Mouse (Mus musculus) ES-E14 (cell line): ENCODE measurements at regions not wholly inside any gene's neighbourhood (a gene's known extent, or its start where the extent isn't known, plus 50 kb on each side); places are given as distances from the start of the nearest gene placed in this dataset.

Experiments used
- CHD2 ChIP-seq: IDR thresholded peaks from 2 replicates; pipeline ENCODE4 v1.6.1; 2014; ENCODE audit warnings: mild to moderate bottlenecking, low read depth, low read length, inconsistent platforms
- HCFC1 ChIP-seq: IDR thresholded peaks from 2 replicates; pipeline ENCODE4 v1.6.1; 2012; ENCODE audit warnings: low read length, inconsistent platforms, borderline replicate concordance; ENCODE audit not compliant: insufficient read depth
- MAFK ChIP-seq: IDR thresholded peaks from 2 replicates; pipeline ENCODE4 v1.6.1; 2014; ENCODE audit warnings: mild to moderate bottlenecking, low read depth, low read length, inconsistent platforms; ENCODE audit not compliant: insufficient read depth

GRCm38 (mm10) chr5:77909218-77909617, 501.4 kb upstream of the Igfbp7 start:
- TF ChIP-seq CHD2 = no peak
- no peak for TF ChIP-seq MAFK
- TF ChIP-seq HCFC1 = no peak
